Mouse (Mus musculus) kidney, adult 18-20 months (tissue): Measurements from ENCODE around the gene Mprip.
"Not testable (repeated sequence)": the region's sequence is repeated elsewhere in the genome, so short reads cannot be mapped to it uniquely, and the experiment has no call there.

Experiments used
- DNase-seq: peaks from one replicate; pipeline ENCODE4 v3.0.0; 2021

The Mprip gene

GRCm38 (mm10) chr11:59661005-59661404 lies at the start of gene Mprip:
Gene Mprip, plus strand, starts transcription at chr11:59661305.
- peak; percentile 42 for DNase-seq

GRCm38 (mm10) chr11:59611646-59612045 lies 49.5 kb upstream of the Mprip start:
- DNase-seq, result no peak

- peak; percentile 25 for DNase-seq
These were observed 47.0 kb upstream of the Mprip start for GRCm38 (mm10) chr11:59614120-59614519.

GRCm38 (mm10) chr11:59616986-59617385 lies 44.1 kb upstream of the Mprip start:
- not testable (repeated sequence) for DNase-seq

- no peak for DNase-seq
These were observed 38.9 kb upstream of the Mprip start for GRCm38 (mm10) chr11:59622214-59622613.

- peak; percentile 58 for DNase-seq
These were observed 37.0 kb upstream of the Mprip start for GRCm38 (mm10) chr11:59624017-59624630.

GRCm38 (mm10) chr11:59626192-59626591 lies 34.9 kb upstream of the Mprip start:
- DNase-seq, result no peak

GRCm38 (mm10) chr11:59628177-59628576 lies 32.9 kb upstream of the Mprip start:
- no peak for DNase-seq

- DNase-seq, result no peak
These were observed 31.2 kb upstream of the Mprip start for GRCm38 (mm10) chr11:59629871-59630270.

- no peak for DNase-seq
These were observed 29.1 kb upstream of the Mprip start for GRCm38 (mm10) chr11:59631980-59632379.

- peak; percentile 58 for DNase-seq
These were observed 28.1 kb upstream of the Mprip start for GRCm38 (mm10) chr11:59633037-59633436.

- DNase-seq, result no peak
These were observed 27.0 kb upstream of the Mprip start for GRCm38 (mm10) chr11:59634001-59634660.

- no peak for DNase-seq
These were observed 25.8 kb upstream of the Mprip start for GRCm38 (mm10) chr11:59635251-59635795.

- no peak for DNase-seq
These were observed 25.0 kb upstream of the Mprip start for GRCm38 (mm10) chr11:59635821-59636694.

GRCm38 (mm10) chr11:59636695-59637414 lies 24.2 kb upstream of the Mprip start:
- DNase-seq, result no peak

- DNase-seq, result no peak
These were observed 21.0 kb upstream of the Mprip start for GRCm38 (mm10) chr11:59639957-59640643.

GRCm38 (mm10) chr11:59641227-59641626 lies 19.9 kb upstream of the Mprip start:
- DNase-seq, result no peak

GRCm38 (mm10) chr11:59642420-59642819 lies 18.7 kb upstream of the Mprip start:
- DNase-seq, result no peak

- no peak for DNase-seq
These were observed 16.1 kb upstream of the Mprip start for GRCm38 (mm10) chr11:59645036-59645435.

- no peak for DNase-seq
These were observed 12.0 kb upstream of the Mprip start for GRCm38 (mm10) chr11:59649058-59649457.

GRCm38 (mm10) chr11:59653003-59653402 lies 8.1 kb upstream of the Mprip start:
- DNase-seq, result no peak

- no peak for DNase-seq
These were observed 7.6 kb upstream of the Mprip start for GRCm38 (mm10) chr11:59653547-59653946.
